Mouse (Mus musculus): Measurements from ENCODE around the gene Gpr137. TPM values are rescaled to one million over a fixed set of nuclear protein-coding genes. Genes with fewer than 3 reads are reported as not detected.
A peak's percentile ranks its signal among the peaks of the same experiment; 100 is the strongest.

Gpr137 gene
- polyA plus RNA-seq, 2 experiments = 4.4 to 5.5 TPM

- Histone ChIP-seq H3K9ac (replicated peaks) (peak overlapping the region; percentile 49), H3K36me3 (replicated peaks; ENCODE audit: control insufficient read depth, insufficient read depth, low read depth) (no peaks in the 10 kb centered on the region), H3K4me2 (ENCODE audit: low read depth) (peak overlapping the region; percentile 89), H3K27me3 (ENCODE audit: control insufficient read depth, insufficient read depth, low read length) (no peaks in the 10 kb centered on the region), H3K4me3 (ENCODE audit: insufficient read depth in 1 of 2, low read depth in 2 of 2, low read length in 2 of 2) (peak overlapping the region; percentile 66 to 77), H3K27ac (no peak overlapping the region; the same call in 1 of the 2 replicates), H3K4me1 (replicated peaks; ENCODE audit: control insufficient read depth in 2 of 2, insufficient read depth in 2 of 2, low read length in 1 of 2) (peaks cover 3 to 8% of the 10 kb centered on the region in 2 experiments), H3K9me3 (ENCODE audit: control insufficient read depth, low read length) (no peaks in the 10 kb centered on the region)
- no peak for TF ChIP-seq EP300 (IDR thresholded peaks at IDR 0.05; ENCODE audit: low read depth)
- no peak for TF ChIP-seq CTCF (IDR thresholded peaks at IDR 0.05; ENCODE audit: low read depth)
- DNase-seq (ENCODE audit: low read depth in 3 of 3, low spot score in 3 of 3) (no peak), ATAC-seq (ENCODE audit: insufficient read depth) (peak; percentile 9; the same call in 1 of the 2 replicates)
- 23% methylated on average over 5 of the region's 5 CpGs for WGBS (ENCODE audit: insufficient replicate concordance)
These were observed 484 bp upstream of the Gpr137 start for GRCm38 (mm10) chr19:6942764-6943163.

- peak within 1 kb of the TSS; percentile 77 to 92 for H3K4me3 ChIP-seq (ENCODE audit: insufficient read depth in 1 of 2, low read depth in 2 of 2, low read length in 2 of 2)
- peaks cover 3 to 8% of the 10 kb centered on the region in 2 experiments for H3K4me1 ChIP-seq (replicated peaks; ENCODE audit: control insufficient read depth in 2 of 2, insufficient read depth in 2 of 2, low read length in 1 of 2)
- no peaks in the 10 kb centered on the region for H3K9me3 ChIP-seq (ENCODE audit: control insufficient read depth, low read length)
- ATAC-seq (ENCODE audit: insufficient read depth) (peak; percentile 80), DNase-seq (ENCODE audit: low read depth in 3 of 3, low spot score in 3 of 3) (peak; percentile 85 to 86 (median 85))
- no peaks in the 10 kb centered on the region; the same call in 1 of the 2 replicates for H3K27me3 ChIP-seq (ENCODE audit: control insufficient read depth, insufficient read depth, low read length)
- H3K4me2 ChIP-seq (ENCODE audit: low read depth) = peak within 1 kb of the TSS; percentile 89
- no peaks in the 10 kb centered on the region for H3K36me3 ChIP-seq (replicated peaks; ENCODE audit: control insufficient read depth, insufficient read depth, low read depth)
- H3K27ac ChIP-seq = peak within 1 kb of the TSS; percentile 63
- under 1% methylated on average over 80 of the region's 83 CpGs for WGBS (ENCODE audit: insufficient replicate concordance)
- peak within 1 kb of the TSS; percentile 80 for H3K9ac ChIP-seq (replicated peaks)
- TF ChIP-seq EP300 (IDR thresholded peaks at IDR 0.05; ENCODE audit: low read depth) (peak; percentile 83), CTCF (IDR thresholded peaks at IDR 0.05; ENCODE audit: low read depth) (peak; percentile 37; the same call in 1 of the 2 replicates)
These were observed 670 bp downstream of the Gpr137 start, which contains the start of gene Bad for GRCm38 (mm10) chr19:6941372-6942248. TSS of gene Bad (plus strand) at chr19:6941861.

GRCm38 (mm10) chr19:6940396-6941351 lies 1.6 kb downstream of the Gpr137 start:
- H3K36me3 ChIP-seq (replicated peaks; ENCODE audit: control insufficient read depth, insufficient read depth, low read depth) = no peaks in the 10 kb centered on the region
- TF ChIP-seq CTCF (IDR thresholded peaks at IDR 0.05; ENCODE audit: low read depth) (no peak), EP300 (IDR thresholded peaks at IDR 0.05; ENCODE audit: low read depth) (no peak)

GRCm38 (mm10) chr19:6939106-6940002 lies 2.9 kb downstream of the Gpr137 start:
- Histone ChIP-seq H3K36me3 (replicated peaks; ENCODE audit: control insufficient read depth, insufficient read depth, low read depth) (no peaks in the 10 kb centered on the region), H3K4me1 (replicated peaks; ENCODE audit: control insufficient read depth in 2 of 2, insufficient read depth in 2 of 2, low read length in 1 of 2) (peaks cover 3 to 8% of the 10 kb centered on the region in 2 experiments), H3K4me2 (ENCODE audit: low read depth) (no peak overlapping the region), H3K4me3 (ENCODE audit: insufficient read depth in 1 of 2, low read depth in 2 of 2, low read length in 2 of 2) (no peak overlapping the region), H3K9me3 (ENCODE audit: control insufficient read depth, low read length) (no peaks in the 10 kb centered on the region), H3K9ac (replicated peaks) (no peak overlapping the region), H3K27ac (no peak overlapping the region), H3K27me3 (ENCODE audit: control insufficient read depth, insufficient read depth, low read length) (peaks cover 17% of the 10 kb centered on the region)
- no peak for TF ChIP-seq EP300 (IDR thresholded peaks at IDR 0.05; ENCODE audit: low read depth)
- TF ChIP-seq CTCF (IDR thresholded peaks at IDR 0.05; ENCODE audit: low read depth) = no peak
- 79% methylated on average over 20 of the region's 20 CpGs for WGBS (ENCODE audit: insufficient replicate concordance)
- ATAC-seq (ENCODE audit: insufficient read depth) (no peak), DNase-seq (ENCODE audit: low read depth in 3 of 3, low spot score in 3 of 3) (no peak)

More at GRCm38 (mm10) chr19:6940396-6941351, 1.6 kb downstream of the Gpr137 start:
- Histone ChIP-seq H3K9ac (replicated peaks) (peak overlapping the region; percentile 80), H3K27ac (no peak overlapping the region), H3K4me2 (ENCODE audit: low read depth) (peak overlapping the region; percentile 89), H3K4me3 (ENCODE audit: insufficient read depth in 1 of 2, low read depth in 2 of 2, low read length in 2 of 2) (peak overlapping the region; percentile 67 to 77), H3K27me3 (ENCODE audit: control insufficient read depth, insufficient read depth, low read length) (peaks cover 3% of the 10 kb centered on the region), H3K9me3 (ENCODE audit: control insufficient read depth, low read length) (no peaks in the 10 kb centered on the region), H3K4me1 (replicated peaks; ENCODE audit: control insufficient read depth in 2 of 2, insufficient read depth in 2 of 2, low read length in 1 of 2) (peaks cover 3 to 8% of the 10 kb centered on the region in 2 experiments)
- DNase-seq (ENCODE audit: low read depth in 3 of 3, low spot score in 3 of 3) (no peak), ATAC-seq (ENCODE audit: insufficient read depth) (no peak)
- WGBS (ENCODE audit: insufficient replicate concordance) = 23% methylated on average over 28 of the region's 29 CpGs

All from liver, embryonic 14.5 days (tissue).